Mouse (Mus musculus) left cerebral cortex, adult 2 months (tissue): ENCODE data around the gene Esrrg. TPM values are rescaled to one million over a fixed set of nuclear protein-coding genes. Genes with fewer than 3 reads are reported as not detected.
A peak's percentile ranks its signal among the peaks of the same experiment; 100 is the strongest.

Source experiments
- DNase-seq, 2 experiments: peaks; one replicate each; pipeline ENCODE4 v3.0.0; 2021 to 2022; ENCODE audit warnings: low spot score in 2 of 2, mixed read lengths in 1 of 2; ENCODE audit errors: extremely low spot score in 1 of 2
- H3K27ac ChIP-seq: fragments of 200-600 bp; 2 replicates; pipeline ENCODE4 v1.8.1; 2022
- H3K4me3 ChIP-seq: fragments of 200-600 bp; 2 replicates; pipeline ENCODE4 v1.8.1; 2022
- CTCF ChIP-seq: fragments of 200-600 bp; IDR thresholded peaks from 2 replicates; pipeline ENCODE4 v1.8.1; 2022; ENCODE audit warnings: antibody characterized with exemption, mild to moderate bottlenecking, moderate library complexity
- intact Hi-C: fragments of 180-260 bp; cut with DNase I; formaldehyde crosslinking; loops from one replicate; pipeline ENCODE4 v1.15.1; 2025
- total RNA-seq, 2 experiments: library from RNA; stranded (reverse); gene quantifications; 2 replicates each; pipeline ENCODE4 v1.2.3; 2021

Gene Esrrg
- total RNA-seq, 2 experiments from 2014 or later: 25.1 to 27.0 TPM

- DNase-seq: no peak
- H3K27ac ChIP-seq: no peak overlapping the region
- TF ChIP-seq CTCF: no peak
- intact Hi-C loops: no loop called here
- H3K4me3 ChIP-seq: no peak overlapping the region
These were observed 422.7 kb downstream of the Esrrg start for GRCm38 (mm10) chr1:188031276-188031675.

GRCm38 (mm10) chr1:188035957-188036356 lies 427.4 kb downstream of the Esrrg start:
- no peak overlapping the region for H3K4me3 ChIP-seq
- intact Hi-C loops: no loop called here
- no peak for TF ChIP-seq CTCF
- no peak for DNase-seq
- no peak overlapping the region for H3K27ac ChIP-seq

GRCm38 (mm10) chr1:188046691-188047121 lies 438.1 kb downstream of the Esrrg start:
- no peak overlapping the region for H3K27ac ChIP-seq
- TF ChIP-seq CTCF: no peak
- H3K4me3 ChIP-seq: no peak overlapping the region
- intact Hi-C loops: no loop called here
- no peak for DNase-seq

- DNase-seq: no peak
- Histone ChIP-seq H3K4me3 (no peak overlapping the region), H3K27ac (no peak overlapping the region)
- TF ChIP-seq CTCF: no peak
- intact Hi-C loops: no loop called here
These were observed 438.6 kb downstream of the Esrrg start for GRCm38 (mm10) chr1:188047148-188047547.

DNA sequence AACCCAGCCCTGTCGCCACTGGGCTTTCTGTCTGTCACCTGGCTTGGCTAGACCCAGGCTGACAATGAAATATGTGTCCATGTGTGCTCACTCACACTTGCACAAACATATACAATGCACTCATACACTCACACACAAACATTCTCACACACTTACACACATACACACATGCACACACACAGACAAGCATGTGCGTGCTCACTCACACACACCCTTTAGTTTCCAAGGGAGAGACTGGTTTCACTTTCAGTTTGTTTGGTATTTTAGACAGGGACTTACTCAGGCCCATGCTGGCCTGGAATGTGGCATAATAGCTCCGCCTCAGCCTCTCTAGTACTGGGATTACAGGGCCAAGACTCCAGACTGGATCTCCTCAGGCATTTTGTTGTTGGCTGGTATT lies 447.3 kb downstream of the Esrrg start:
- no peak for TF ChIP-seq CTCF
- no peak for DNase-seq
- Histone ChIP-seq H3K4me3 (no peak overlapping the region), H3K27ac (no peak overlapping the region)
- intact Hi-C loops: no loop called here

GRCm38 (mm10) chr1:188057892-188058291 lies 449.3 kb downstream of the Esrrg start:
- Histone ChIP-seq H3K4me3 (no peak overlapping the region), H3K27ac (no peak overlapping the region)
- no peak for DNase-seq
- TF ChIP-seq CTCF: no peak
- intact Hi-C loops: no loop called here

- no peak overlapping the region for H3K27ac ChIP-seq
- H3K4me3 ChIP-seq: no peak overlapping the region
- intact Hi-C loops: no loop called here
- DNase-seq: no peak
- no peak for TF ChIP-seq CTCF
These were observed 450.4 kb downstream of the Esrrg start for GRCm38 (mm10) chr1:188059006-188059405.

- H3K27ac ChIP-seq: no peak overlapping the region
- DNase-seq: no peak
- H3K4me3 ChIP-seq: no peak overlapping the region
- no peak for TF ChIP-seq CTCF
- intact Hi-C loops: no loop called here
These were observed 451.9 kb downstream of the Esrrg start for GRCm38 (mm10) chr1:188060493-188060892.

DNA sequence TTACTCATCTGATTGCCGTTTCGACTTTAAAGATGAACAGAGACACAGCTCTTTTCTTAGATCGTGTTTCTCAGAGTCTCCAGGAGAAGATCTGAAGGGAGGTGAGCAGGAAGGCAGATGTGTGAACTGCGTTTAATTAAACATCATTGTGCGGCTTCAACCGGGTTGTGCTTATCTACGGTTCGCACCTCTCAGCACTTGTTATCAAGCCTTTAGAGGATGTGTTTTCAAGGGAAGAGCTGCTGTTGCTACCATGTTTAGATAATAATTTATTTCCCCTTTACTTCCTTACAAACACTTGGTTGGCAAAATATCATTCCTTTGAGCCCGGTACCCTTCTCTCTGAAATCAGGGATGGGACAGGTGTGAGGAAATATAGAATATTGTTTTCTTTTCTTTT lies 460.2 kb downstream of the Esrrg start:
- TF ChIP-seq CTCF: no peak
- Histone ChIP-seq H3K27ac (no peak overlapping the region), H3K4me3 (no peak overlapping the region)
- intact Hi-C loops: loop anchor here (5.0 kb wide), 1 partner anchor 228 kb away; no protein-coding TSS in a partner anchor
- DNase-seq: no peak

- Histone ChIP-seq H3K4me3 (no peak overlapping the region), H3K27ac (no peak overlapping the region)
- peak; percentile 16 for TF ChIP-seq CTCF
- intact Hi-C loops: loop anchor here (5.0 kb wide), 1 partner anchor 227 kb away; no protein-coding TSS in a partner anchor
- DNase-seq: no peak
These were observed 461.3 kb downstream of the Esrrg start for GRCm38 (mm10) chr1:188069849-188070248.

DNA sequence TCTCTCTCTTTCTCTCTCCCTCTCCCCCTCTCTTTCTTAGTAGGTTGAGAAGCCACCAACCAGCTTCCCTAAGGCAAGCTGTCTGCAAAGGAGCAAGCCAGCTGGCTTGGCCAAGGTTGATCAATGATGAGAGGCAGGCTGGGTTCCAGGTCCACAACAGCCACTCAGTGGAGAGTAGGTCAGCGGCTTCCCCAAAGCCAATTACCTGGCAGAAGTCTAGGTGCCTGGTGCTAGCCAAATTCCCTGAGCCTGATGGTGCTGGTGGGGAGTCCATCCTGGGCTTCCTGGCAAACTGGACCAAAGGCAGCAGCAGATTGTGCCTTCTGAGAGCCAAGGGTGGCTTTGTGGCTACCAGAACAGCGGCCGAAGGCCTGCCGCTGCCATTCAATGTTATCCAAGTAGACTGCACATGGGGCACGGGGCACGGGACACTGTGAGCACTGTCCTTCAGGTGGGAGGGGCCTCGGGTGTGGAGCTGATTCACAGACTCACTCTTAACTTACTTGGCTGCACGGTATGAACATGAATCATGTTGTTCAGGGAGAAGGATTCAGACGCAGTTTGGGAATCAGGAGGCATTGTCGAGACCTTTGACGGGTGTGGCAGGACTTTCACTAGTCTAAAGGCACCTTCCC lies 469.1 kb downstream of the Esrrg start:
- no peak for TF ChIP-seq CTCF
- intact Hi-C loops: no loop called here
- no peak for DNase-seq
- no peak overlapping the region for H3K27ac ChIP-seq
- H3K4me3 ChIP-seq: no peak overlapping the region

GRCm38 (mm10) chr1:188080261-188080875 lies 471.8 kb downstream of the Esrrg start:
- intact Hi-C loops: no loop called here
- H3K4me3 ChIP-seq: no peak overlapping the region
- no peak for TF ChIP-seq CTCF
- no peak overlapping the region for H3K27ac ChIP-seq
- DNase-seq: no peak
